7 mouse cellular contexts compared by ENCODE assay signal in genomic region chr12:81780271-81781093, GRCm38 (mm10). TPM values are rescaled to one million over a fixed set of nuclear protein-coding genes. Genes with fewer than 3 reads are reported as not detected.
A peak's percentile ranks its signal among the peaks of the same experiment; 100 is the strongest.
DNase-seq lines count a peak whose midpoint lies in the region; ATAC-seq lines count a peak whose summit lies in the region.

No protein-coding gene starts in this region.

- H3K4me2 ChIP-seq in limb, embryonic 11.5 days (ENCODE audit: low read depth, severe bottlenecking), result peak overlapping the region; percentile 92
- peak overlapping the region; percentile 73 for H3K4me2 ChIP-seq in midbrain, embryonic 13.5 days (replicated peaks)
- H3K4me2 ChIP-seq in stomach, embryonic 15.5 days, result peak overlapping the region; percentile 94

- H3K9me3 ChIP-seq in limb, embryonic 11.5 days (ENCODE audit: control insufficient read depth, low read length), result no peaks in the 10 kb centered on the region
- H3K9me3 ChIP-seq in midbrain, embryonic 13.5 days, result no peaks in the 10 kb centered on the region
- no peaks in the 10 kb centered on the region for H3K9me3 ChIP-seq in stomach, embryonic 15.5 days

- peak; percentile 2; the same call in 1 of the 2 replicates for ATAC-seq in limb, embryonic 11.5 days (ENCODE audit: insufficient number of reproducible peaks, low FRiP score, low TSS enrichment, low read depth)
- ATAC-seq in midbrain, embryonic 13.5 days, result peak; percentile 65
- peak; percentile 3; the same call in 1 of the 2 replicates for ATAC-seq in stomach, embryonic 15.5 days (ENCODE audit: insufficient read depth, low FRiP score, low read depth)

- intact Hi-C loops in heart, postnatal 36 days (cut with DNase I), result no loop called here

- no peaks in the 10 kb centered on the region for H3K36me3 ChIP-seq in limb, embryonic 11.5 days (ENCODE audit: control insufficient read depth, insufficient read depth, low read length)
- no peaks in the 10 kb centered on the region; the same call in 1 of the 2 replicates for H3K36me3 ChIP-seq in midbrain, embryonic 13.5 days
- H3K36me3 ChIP-seq in stomach, embryonic 15.5 days, result no peaks in the 10 kb centered on the region

- no peak overlapping the region for H3K27ac ChIP-seq in limb, embryonic 11.5 days (replicated peaks; ENCODE audit: low read depth, low read length)
- H3K27ac ChIP-seq in midbrain, embryonic 13.5 days, result peak overlapping the region; percentile 80
- H3K27ac ChIP-seq in stomach, embryonic 15.5 days, result peak overlapping the region; percentile 88

- peak; percentile 9 to 18 for DNase-seq in CD8-positive naive resting alpha-beta T cell, adult 2 months (ENCODE audit: low read depth in 2 of 2, low spot score in 2 of 2)
- peak; percentile 48 for DNase-seq in Muller cell, postnatal 12 days (ENCODE audit: inconsistent ontology term)
- DNase-seq in embryo, embryonic 11 days, result peak; percentile 30
- peak; percentile 17 to 18 for DNase-seq in heart, postnatal 36 days
- DNase-seq in limb, embryonic 11.5 days (ENCODE audit: low spot score), result peak; percentile 64

- peak overlapping the region; percentile 55 for H3K4me3 ChIP-seq in limb, embryonic 11.5 days (ENCODE audit: low read depth, low read length)
- peak overlapping the region; percentile 88 for H3K4me3 ChIP-seq in midbrain, embryonic 13.5 days (replicated peaks)
- peak overlapping the region; percentile 70 for H3K4me3 ChIP-seq in stomach, embryonic 15.5 days (replicated peaks)

- H3K4me1 ChIP-seq in limb, embryonic 11.5 days (ENCODE audit: control insufficient read depth, insufficient read depth, low read length), result peaks cover 5% of the 10 kb centered on the region; the same call in 1 of the 2 replicates
- H3K4me1 ChIP-seq in midbrain, embryonic 13.5 days (replicated peaks), result peaks cover 34% of the 10 kb centered on the region
- H3K4me1 ChIP-seq in stomach, embryonic 15.5 days, result peaks cover 10% of the 10 kb centered on the region; the same call in 1 of the 2 replicates

- peak overlapping the region; percentile 57 for H3K9ac ChIP-seq in limb, embryonic 11.5 days (ENCODE audit: low read length)
- H3K9ac ChIP-seq in midbrain, embryonic 13.5 days (replicated peaks), result peak overlapping the region; percentile 91
- peak overlapping the region; percentile 52 for H3K9ac ChIP-seq in stomach, embryonic 15.5 days

- peaks cover 28% of the 10 kb centered on the region for H3K27me3 ChIP-seq in limb, embryonic 11.5 days (ENCODE audit: control insufficient read depth, insufficient read depth, low read length)
- peaks cover 19% of the 10 kb centered on the region for H3K27me3 ChIP-seq in midbrain, embryonic 13.5 days
- peaks cover 12% of the 10 kb centered on the region; the same call in 1 of the 2 replicates for H3K27me3 ChIP-seq in stomach, embryonic 15.5 days (replicated peaks)

- 1% methylated on average over 71 of the region's 91 CpGs for WGBS in limb, embryonic 11.5 days
- WGBS in midbrain, embryonic 13.5 days, result under 1% methylated on average over 70 of the region's 91 CpGs
- under 1% methylated on average over 75 of the region's 91 CpGs for WGBS in stomach, embryonic 15.5 days

RNA-seq across cellular contexts. Expression of gene Map3k9, which starts 0.5 kb away (rescaled TPM):
- total RNA-seq in heart, postnatal 36 days (2021), result under 1 TPM; 0.22 TPM
- polyA plus RNA-seq in limb, embryonic 11.5 days (2014; fragmentation: Nextera tagmentation; extraction: Ambion mirVana), result 0.60 and 0.61 TPM in 2 replicates
- 7.2 and 9.3 TPM in 2 replicates for polyA plus RNA-seq in midbrain, embryonic 13.5 days (2015; fragmentation: Nextera tagmentation; extraction: Ambion mirVana)
- polyA plus RNA-seq in stomach, embryonic 15.5 days (2015; fragmentation: Nextera tagmentation; extraction: Ambion mirVana), result 2.6 and 3.1 TPM in 2 replicates

Comparison
In these comparisons a context has a peak if more than half of its experiments do, and no peak if none do; other contexts are left out.
1. DNase-seq: peak in every context shown above with its lines; median percentile 64 in limb, embryonic 11.5 days; 48 in Muller cell, postnatal 12 days; 30 in embryo, embryonic 11 days; 18 in heart, postnatal 36 days; 14 in CD8-positive naive resting alpha-beta T cell, adult 2 months.
2. ATAC-seq: peak in every context shown above with its lines; median percentile 65 in midbrain, embryonic 13.5 days; 3 in stomach, embryonic 15.5 days; 2 in limb, embryonic 11.5 days.